Mouse (Mus musculus) embryonic facial prominence, embryonic 10.5 days (tissue): Measurements from ENCODE around the gene Mvd. TPM values are rescaled to one million over a fixed set of nuclear protein-coding genes. Genes with fewer than 3 reads are reported as not detected.

Source experiments
- DNase-seq: peaks from one replicate; pipeline ENCODE4 v3.0.0-alpha.2; 2017; ENCODE audit warnings: low spot score
- H3K27ac ChIP-seq: fragments of 300-500 bp; sonication (generic); replicated peaks from 2 replicates; pipeline ENCODE4 v1.5.1; 2016; ENCODE audit warnings: mild to moderate bottlenecking
- H3K27me3 ChIP-seq: fragments of 300-500 bp; sonication (generic); replicated peaks from 2 replicates; pipeline ENCODE4 v1.6.1; 2016; ENCODE audit warnings: low read depth, mild to moderate bottlenecking; ENCODE audit not compliant: poor library complexity, severe bottlenecking
- H3K36me3 ChIP-seq: fragments of 300-500 bp; sonication (generic); replicated peaks from 2 replicates; pipeline ENCODE4 v1.6.1; 2016; ENCODE audit warnings: mild to moderate bottlenecking, moderate library complexity
- H3K4me1 ChIP-seq: fragments of 300-500 bp; sonication (generic); 2 replicates; pipeline ENCODE4 v1.6.1; 2016
- H3K4me3 ChIP-seq: fragments of 300-500 bp; sonication (generic); 2 replicates; pipeline ENCODE4 v1.5.1; 2016; ENCODE audit warnings: mild to moderate bottlenecking, moderate library complexity
- H3K9me3 ChIP-seq: fragments of 300-500 bp; sonication (generic); 2 replicates; pipeline ENCODE4 v1.6.1; 2016; ENCODE audit warnings: mild to moderate bottlenecking
- WGBS: fragments of 180-500 bp; shearing (Covaris S2); methylation state at CpG from one replicate; pipeline ENCODE4 v1.1.7; 2016; 5-methylcytosine and 5-hydroxymethylcytosine counted together
- polyA plus RNA-seq: library from polyadenylated mRNA; unstranded; fragments of >200 nt; fragmentation: Nextera tagmentation; extraction: Ambion mirVana; gene quantifications from 2 replicates; pipeline ENCODE4 v1.2.1, GENCODE M21; 2016

Gene Mvd
- polyA plus RNA-seq, 1 experiment from 2014 or later, result 51.2 TPM

DNA sequence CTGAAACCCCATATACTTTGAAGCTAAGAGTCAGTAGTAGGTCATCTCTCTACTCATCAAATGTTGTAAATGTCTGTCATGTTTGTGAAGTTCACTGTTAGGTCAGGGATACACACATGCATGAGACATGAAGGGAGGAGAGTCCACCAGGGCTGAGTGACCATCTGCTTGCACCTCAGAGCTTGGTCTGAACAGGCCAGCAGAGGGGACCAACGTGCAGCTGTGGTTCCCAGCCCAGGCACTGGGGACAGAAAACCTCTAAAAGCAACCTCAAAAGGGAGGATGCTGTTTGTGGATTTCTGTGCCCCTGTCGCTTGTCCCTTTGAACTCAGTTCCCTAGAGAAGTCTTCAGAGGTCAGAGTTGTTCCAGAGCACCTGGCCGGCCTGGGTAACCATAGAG, 2.0 kb upstream of the Mvd start:
- Histone ChIP-seq H3K4me1 (peaks cover 33% of the 10 kb centered on the region), H3K27me3 (0 out of 2 replicates have a peak, but pooled peaks cover 4% of the 10 kb centered on the region), H3K4me3 (no peak overlapping the region), H3K9me3 (no peaks in the 10 kb centered on the region), H3K27ac (no peak overlapping the region), H3K36me3 (no peaks in the 10 kb centered on the region)
- WGBS, result 68% methylated on average over 3 of the region's 3 CpGs
- DNase-seq, result no peak

DNA sequence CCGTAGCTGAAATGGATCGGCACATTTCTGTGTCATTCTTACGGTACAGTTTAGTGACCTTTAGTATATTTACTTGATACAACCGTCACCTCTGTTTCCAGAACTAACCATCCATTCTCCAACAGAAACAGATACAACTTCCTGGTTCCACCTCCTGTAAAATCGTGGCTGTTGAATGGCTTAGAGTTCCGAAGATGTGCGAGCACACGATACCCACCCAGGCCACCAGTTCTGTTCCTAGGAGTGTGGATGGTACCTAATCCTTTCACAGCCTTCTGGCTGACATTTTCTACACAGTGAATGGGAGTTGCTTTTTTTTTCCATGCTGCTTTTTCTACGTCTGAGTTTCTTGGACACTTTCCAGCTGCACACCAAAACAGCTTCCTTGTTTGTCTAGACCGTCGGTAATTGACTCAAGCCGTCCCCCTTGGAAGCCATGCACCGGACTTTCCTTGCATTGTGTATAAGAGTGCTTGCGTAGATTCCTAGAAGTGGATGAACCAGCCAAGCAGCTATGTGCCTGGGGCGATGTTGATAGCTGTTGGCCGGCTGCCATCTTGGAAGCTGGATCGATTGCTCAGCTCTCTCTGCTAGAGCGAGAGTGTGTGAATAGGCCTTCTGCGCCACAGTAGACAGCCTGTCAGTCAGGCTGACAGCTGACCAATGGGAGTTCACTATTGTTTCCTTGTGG, 981 bp upstream of the Mvd start:
- Histone ChIP-seq H3K4me3 (peak overlapping the region; percentile 72), H3K4me1 (peaks cover 33% of the 10 kb centered on the region), H3K36me3 (peaks cover 10% of the 10 kb centered on the region), H3K9me3 (no peaks in the 10 kb centered on the region), H3K27ac (peak overlapping the region; percentile 91), H3K27me3 (0 out of 2 replicates have a peak, but pooled peaks cover 4% of the 10 kb centered on the region)
- 37% methylated on average over 19 of the region's 19 CpGs for WGBS
- peak; percentile 73 for DNase-seq

DNA sequence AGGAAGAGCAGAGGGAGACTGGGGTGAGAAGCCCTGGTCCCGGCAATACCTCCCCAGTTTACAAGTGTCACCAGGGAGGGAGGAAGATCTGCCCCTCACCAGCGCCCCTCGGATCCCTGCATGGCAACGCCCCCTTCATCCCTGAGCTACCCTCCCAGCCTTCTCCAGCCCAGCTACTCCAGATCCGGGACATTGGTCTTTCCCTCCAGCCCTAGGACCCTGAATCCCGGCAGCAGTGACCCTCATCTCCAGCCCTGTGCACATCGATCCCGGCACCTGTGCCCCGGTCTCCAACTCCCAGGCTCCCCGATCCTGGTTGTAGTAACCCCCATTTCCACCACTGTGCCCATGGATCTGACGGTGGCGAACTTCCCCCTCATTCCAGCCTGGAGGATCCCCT, 441 bp downstream of the Mvd start:
- DNase-seq, result peak; percentile 45
- Histone ChIP-seq H3K9me3 (no peaks in the 10 kb centered on the region), H3K27me3 (no peaks in the 10 kb centered on the region), H3K27ac (peak overlapping the region; percentile 91), H3K36me3 (peaks cover 24% of the 10 kb centered on the region), H3K4me1 (peaks cover 40% of the 10 kb centered on the region), H3K4me3 (peak overlapping the region; percentile 72)
- 1% methylated on average over 12 of the region's 12 CpGs for WGBS

DNA sequence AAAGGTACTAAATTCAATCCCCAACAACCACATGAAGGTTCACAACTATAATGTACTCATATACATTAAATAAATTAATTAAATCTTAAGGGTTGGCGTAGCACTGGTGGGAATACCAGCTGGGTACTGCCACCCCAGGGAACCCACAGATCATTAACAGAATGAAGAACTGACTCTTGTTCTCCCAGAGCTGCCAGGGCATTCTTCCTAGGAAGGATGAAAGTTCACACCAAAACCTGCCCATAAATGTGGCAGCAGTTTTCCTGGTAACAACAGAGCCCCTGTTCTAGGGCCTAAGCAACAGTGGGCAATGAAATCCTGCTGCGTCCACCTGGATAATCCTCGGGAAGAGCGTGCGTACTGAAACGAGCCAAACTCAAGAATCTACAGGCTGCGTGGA, 866 bp downstream of the Mvd start:
- peak overlapping the region; percentile 91 for H3K27ac ChIP-seq
- H3K4me3 ChIP-seq, result peak overlapping the region; percentile 72
- H3K27me3 ChIP-seq, result no peaks in the 10 kb centered on the region
- H3K36me3 ChIP-seq, result peaks cover 28% of the 10 kb centered on the region
- H3K4me1 ChIP-seq, result peaks cover 43% of the 10 kb centered on the region
- H3K9me3 ChIP-seq, result no peaks in the 10 kb centered on the region
- no peak for DNase-seq
- WGBS, result 25% methylated on average over 7 of the region's 7 CpGs

DNA sequence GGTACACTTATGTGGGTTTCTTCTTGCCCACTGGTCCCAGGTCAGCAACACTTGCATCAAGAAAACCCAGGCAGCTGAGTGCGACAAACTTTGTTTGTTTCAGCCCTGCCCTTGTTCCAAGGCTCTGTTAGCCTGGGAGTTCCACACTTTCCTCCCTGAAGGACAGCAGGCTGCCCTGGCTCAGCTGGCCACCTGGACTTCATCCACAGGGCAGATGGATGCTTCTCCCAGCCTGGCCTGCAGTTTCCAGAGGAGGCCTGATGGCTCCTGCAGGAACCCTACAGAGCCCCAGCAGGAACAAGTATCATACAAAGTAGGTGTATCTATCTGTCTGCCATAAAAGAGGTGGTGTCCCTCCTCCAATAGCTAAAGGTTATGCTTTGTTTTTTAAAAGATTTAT, 1.9 kb downstream of the Mvd start:
- Histone ChIP-seq H3K9me3 (no peaks in the 10 kb centered on the region), H3K4me1 (peaks cover 43% of the 10 kb centered on the region), H3K4me3 (no peak overlapping the region), H3K27me3 (no peaks in the 10 kb centered on the region), H3K27ac (no peak overlapping the region), H3K36me3 (peaks cover 38% of the 10 kb centered on the region)
- no peak for DNase-seq
- WGBS, result 95% methylated on average over 1 of the region's 1 CpGs

DNA sequence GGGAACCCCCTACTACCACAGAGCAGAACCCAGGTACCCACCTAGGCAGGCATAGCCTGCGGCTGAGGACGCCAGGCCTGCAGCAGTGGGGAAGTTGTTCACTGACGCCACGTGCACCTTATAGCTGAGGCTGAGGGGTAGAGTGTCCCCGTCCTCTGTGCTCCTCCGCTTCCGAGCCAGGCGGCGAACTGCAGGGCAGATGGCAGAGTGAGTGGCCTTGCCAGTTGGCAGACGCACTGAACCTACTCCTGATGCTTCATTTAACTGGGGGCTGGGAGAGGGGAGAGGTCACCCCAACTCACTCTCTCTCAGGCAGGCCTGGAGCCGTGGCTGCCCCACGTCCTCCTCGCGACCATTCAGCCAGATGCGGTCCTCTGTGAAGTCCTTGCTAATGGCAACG, 3.9 kb downstream of the Mvd start:
- H3K9me3 ChIP-seq, result peaks cover 4% of the 10 kb centered on the region; the same call in 1 of the 2 replicates
- H3K27me3 ChIP-seq, result no peaks in the 10 kb centered on the region
- no peak for DNase-seq
- H3K4me1 ChIP-seq, result peaks cover 24% of the 10 kb centered on the region
- no peak overlapping the region for H3K4me3 ChIP-seq
- 94% methylated on average over 16 of the region's 16 CpGs for WGBS
- H3K27ac ChIP-seq, result no peak overlapping the region
- H3K36me3 ChIP-seq, result peaks cover 58% of the 10 kb centered on the region

DNA sequence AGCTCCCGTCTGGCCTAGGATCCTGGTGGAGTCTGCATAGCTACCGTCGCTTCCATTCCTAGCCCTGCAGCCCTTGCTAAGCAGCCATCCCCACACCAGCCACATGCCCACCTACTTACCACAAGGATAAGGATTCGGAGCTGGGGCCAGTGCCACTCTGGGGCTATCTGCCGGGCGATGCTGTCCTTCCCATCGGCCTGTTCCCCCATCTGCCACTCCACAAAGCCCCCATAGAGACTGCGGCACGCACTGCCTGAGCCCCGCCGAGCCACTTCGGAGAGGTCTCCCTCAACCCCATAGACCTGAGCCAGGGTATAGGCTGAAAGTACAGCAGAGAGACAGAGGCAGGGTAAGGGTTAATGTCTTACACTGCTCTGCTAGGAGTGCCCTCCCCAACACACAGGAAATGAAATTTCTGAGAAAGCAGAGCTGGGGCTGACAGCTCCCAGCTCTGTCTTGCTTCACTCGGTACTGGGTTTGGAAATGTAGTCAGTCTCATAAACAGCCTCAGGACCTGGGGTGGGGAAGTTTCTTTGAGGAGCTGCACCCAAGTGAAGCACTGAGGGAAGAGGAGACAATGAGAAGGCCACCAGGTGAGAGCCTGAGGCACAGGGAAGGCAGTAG, 5.4 kb downstream of the Mvd start:
- Histone ChIP-seq H3K9me3 (peaks cover 4% of the 10 kb centered on the region; the same call in 1 of the 2 replicates), H3K4me3 (no peak overlapping the region), H3K36me3 (peaks cover 71% of the 10 kb centered on the region), H3K27me3 (0 out of 2 replicates have a peak, but pooled peaks cover 3% of the 10 kb centered on the region), H3K4me1 (peaks cover 24% of the 10 kb centered on the region), H3K27ac (peak overlapping the region; percentile 44)
- 88% methylated on average over 13 of the region's 13 CpGs for WGBS
- DNase-seq, result no peak

DNA sequence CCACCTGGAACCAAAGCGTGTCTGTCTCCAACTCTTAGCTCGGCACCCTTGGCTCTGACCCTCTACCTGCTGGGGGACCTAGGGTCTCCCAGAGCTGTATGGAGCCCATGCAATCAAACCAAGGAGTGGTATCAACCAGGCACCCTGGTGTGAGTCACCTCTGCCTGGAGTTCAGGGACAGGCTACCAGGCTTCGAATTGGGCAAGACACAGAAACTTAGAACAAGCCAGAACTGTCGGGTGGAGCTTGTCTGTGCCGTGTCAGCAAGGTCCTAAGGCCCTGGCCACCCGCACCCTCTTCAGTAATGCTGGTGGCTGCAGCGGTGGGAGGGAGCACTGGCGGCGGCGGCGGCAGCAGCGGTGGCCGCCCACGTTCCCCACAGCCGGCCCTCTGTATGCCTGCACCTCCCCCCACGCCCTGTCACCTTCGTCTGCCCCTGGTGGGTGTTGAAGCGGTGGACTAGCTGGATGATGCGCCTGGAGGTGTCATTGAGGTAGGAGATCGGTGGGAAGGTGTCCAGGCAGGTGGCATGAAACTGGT, 6.6 kb downstream of the Mvd start:
- 89% methylated on average over 20 of the region's 20 CpGs for WGBS
- no peak overlapping the region for H3K27ac ChIP-seq
- peaks cover 6% of the 10 kb centered on the region; the same call in 1 of the 2 replicates for H3K27me3 ChIP-seq
- peaks cover 4% of the 10 kb centered on the region; the same call in 1 of the 2 replicates for H3K9me3 ChIP-seq
- H3K36me3 ChIP-seq, result peaks cover 71% of the 10 kb centered on the region
- no peak overlapping the region for H3K4me3 ChIP-seq
- H3K4me1 ChIP-seq, result peaks cover 26% of the 10 kb centered on the region
- no peak for DNase-seq

DNA sequence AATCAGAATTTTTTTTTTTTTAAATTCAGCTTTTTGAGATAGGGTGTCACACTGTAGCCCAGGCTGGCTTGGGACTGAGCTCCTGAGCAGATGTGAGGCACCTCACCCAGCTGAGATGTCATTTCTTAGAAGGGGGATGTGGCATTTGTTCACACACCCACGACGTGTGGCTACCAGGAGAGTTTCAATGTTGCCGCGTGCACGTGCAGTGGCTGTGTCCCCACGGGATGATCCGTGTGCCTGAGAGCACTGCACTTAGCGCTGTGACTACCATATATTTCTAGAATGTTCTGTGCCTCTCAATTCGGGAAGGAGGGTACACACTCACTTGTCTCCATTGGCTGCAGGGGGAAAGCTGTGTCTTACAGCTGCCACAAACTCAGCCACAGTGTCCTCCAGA, 7.1 kb downstream of the Mvd start:
- 97% methylated on average over 9 of the region's 9 CpGs for WGBS
- Histone ChIP-seq H3K27ac (no peak overlapping the region), H3K4me1 (peaks cover 28% of the 10 kb centered on the region), H3K9me3 (peaks cover 4% of the 10 kb centered on the region; the same call in 1 of the 2 replicates), H3K4me3 (no peak overlapping the region), H3K27me3 (peaks cover 7% of the 10 kb centered on the region; the same call in 1 of the 2 replicates), H3K36me3 (peaks cover 71% of the 10 kb centered on the region)
- DNase-seq, result no peak

DNA sequence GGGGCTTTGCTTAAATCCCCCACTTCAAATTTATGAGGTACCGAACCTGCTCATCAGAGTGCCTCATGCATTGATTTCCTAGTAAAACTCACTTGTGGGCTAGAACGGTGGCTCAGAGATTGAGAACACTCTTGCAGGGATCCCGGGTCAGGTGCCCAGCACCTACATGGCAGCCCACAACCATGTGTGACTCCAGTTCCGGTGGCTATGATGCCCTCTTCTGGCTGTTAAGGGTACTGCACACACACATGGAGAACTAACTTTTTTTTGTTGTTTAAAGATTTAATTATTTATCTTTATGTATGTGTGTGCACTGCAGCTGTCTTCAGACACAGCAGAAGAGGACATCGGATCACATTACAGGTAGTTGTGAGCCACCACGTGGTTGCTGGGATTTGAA, 7.8 kb downstream of the Mvd start:
- Histone ChIP-seq H3K4me1 (peaks cover 28% of the 10 kb centered on the region), H3K9me3 (peaks cover 4% of the 10 kb centered on the region; the same call in 1 of the 2 replicates), H3K27me3 (peaks cover 7% of the 10 kb centered on the region; the same call in 1 of the 2 replicates), H3K27ac (no peak overlapping the region), H3K36me3 (peaks cover 71% of the 10 kb centered on the region), H3K4me3 (no peak overlapping the region)
- 88% methylated on average over 6 of the region's 6 CpGs for WGBS
- DNase-seq, result no peak

DNA sequence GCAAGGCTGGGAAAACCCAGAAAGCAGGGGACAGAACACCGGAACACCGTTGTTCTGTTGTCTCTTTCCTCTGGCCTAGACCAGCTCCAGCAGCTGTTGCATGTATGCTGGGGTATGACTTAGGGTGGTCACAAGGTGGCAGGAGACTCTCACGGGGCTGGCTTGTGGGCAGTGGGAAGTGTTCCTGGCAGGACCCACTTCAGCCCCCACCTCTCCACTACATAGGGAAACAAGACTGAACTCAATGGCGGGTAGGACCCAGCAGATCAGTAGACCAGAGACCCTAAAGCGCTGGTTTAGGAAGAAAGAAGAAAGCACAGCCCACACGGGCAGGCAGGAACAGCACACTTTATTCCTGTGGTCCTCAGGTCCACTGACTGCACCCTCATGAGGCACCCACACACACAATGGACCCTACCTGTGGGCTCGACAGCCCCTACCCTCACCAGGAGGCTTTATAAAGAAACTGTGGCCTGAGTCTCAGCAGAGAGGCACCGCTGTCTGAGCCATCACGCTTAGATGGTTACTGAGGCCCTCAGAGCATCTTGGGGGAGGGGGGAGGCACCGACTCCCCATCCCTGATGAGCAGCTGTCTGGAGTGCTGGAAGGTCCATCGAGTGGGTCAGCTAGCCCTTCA, 9.8 kb downstream of the Mvd start:
- Histone ChIP-seq H3K36me3 (peaks cover 53% of the 10 kb centered on the region), H3K27ac (no peak overlapping the region; the same call in 1 of the 2 replicates), H3K27me3 (peaks cover 7% of the 10 kb centered on the region; the same call in 1 of the 2 replicates), H3K9me3 (peaks cover 4% of the 10 kb centered on the region; the same call in 1 of the 2 replicates), H3K4me1 (peaks cover 28% of the 10 kb centered on the region), H3K4me3 (peak overlapping the region; percentile 61; the same call in 1 of the 2 replicates)
- WGBS, result 68% methylated on average over 11 of the region's 11 CpGs
- no peak for DNase-seq
